Mouse (Mus musculus): ENCODE results near the gene Dusp5. TPM values are rescaled to one million over a fixed set of nuclear protein-coding genes. Genes with fewer than 3 reads are reported as not detected.

The Dusp5 gene
- total RNA-seq (2021): 1 to 10 TPM; 4.7 to 6.9 TPM
- 7.5 and 7.6 TPM in 2 replicates for polyA plus RNA-seq (2012; rRNA removed)
- long read RNA-seq, partial matches to known transcripts: 0 of 4 reads
- long read RNA-seq, other reads (novel, unspliced or antisense): 0 of 4 reads

GRCm38 (mm10) chr19:53528752-53529454 lies at the start of gene Dusp5:
Gene Dusp5, plus strand, starts transcription at chr19:53529109.
- no peaks in the 10 kb centered on the region for H3K4me1 ChIP-seq (ENCODE audit: control insufficient read depth, insufficient read depth, low read length)
- peak; percentile 80 for TF ChIP-seq POLR2A (IDR thresholded peaks at IDR 0.05; ENCODE audit: insufficient read depth, low read depth, low read length)
- TF ChIP-seq CTCF (IDR thresholded peaks at IDR 0.05): peak; percentile 47
- TF ChIP-seq EP300 (IDR thresholded peaks at IDR 0.05; ENCODE audit: insufficient read depth, low read depth, low read length): no peak
- peak within 1 kb of the TSS; percentile 88 for H3K9ac ChIP-seq (ENCODE audit: low read depth, low read length)
- under 1% methylated on average over 84 of the region's 84 CpGs for WGBS
- intact Hi-C loops (cut with DNase I): no loop called here
- H3K79me2 ChIP-seq (replicated peaks; ENCODE audit: control insufficient read depth, insufficient read depth, low read length): no peaks in the 10 kb centered on the region
- peak within 1 kb of the TSS; percentile 64 for H3K4me3 ChIP-seq
- peak within 1 kb of the TSS; percentile 88 for H3K27ac ChIP-seq
- no peaks in the 10 kb centered on the region for H3K36me3 ChIP-seq (ENCODE audit: control insufficient read depth, insufficient read depth, low read length)
- no peaks in the 10 kb centered on the region for H3K27me3 ChIP-seq (ENCODE audit: control insufficient read depth, insufficient read depth, low read length)
- peak; percentile 98 to 99 for DNase-seq

- intact Hi-C loops (cut with DNase I): no loop called here
- Histone ChIP-seq H3K36me3 (ENCODE audit: control insufficient read depth, insufficient read depth, low read length) (no peaks in the 10 kb centered on the region), H3K4me1 (ENCODE audit: control insufficient read depth, insufficient read depth, low read length) (no peaks in the 10 kb centered on the region), H3K9ac (ENCODE audit: low read depth, low read length) (no peak overlapping the region), H3K79me2 (replicated peaks; ENCODE audit: control insufficient read depth, insufficient read depth, low read length) (no peaks in the 10 kb centered on the region), H3K27ac (no peak overlapping the region), H3K27me3 (ENCODE audit: control insufficient read depth, insufficient read depth, low read length) (no peaks in the 10 kb centered on the region), H3K4me3 (no peak overlapping the region)
- no peak for TF ChIP-seq POLR2A (IDR thresholded peaks at IDR 0.05; ENCODE audit: insufficient read depth, low read depth, low read length)
- TF ChIP-seq CTCF (IDR thresholded peaks at IDR 0.05): no peak
- no peak for TF ChIP-seq EP300 (IDR thresholded peaks at IDR 0.05; ENCODE audit: insufficient read depth, low read depth, low read length)
- no peak for DNase-seq
- 86% methylated on average over 8 of the region's 8 CpGs for WGBS
Observed at GRCm38 (mm10) chr19:53479590-53479989, 49.3 kb upstream of the Dusp5 start.

- H3K79me2 ChIP-seq (replicated peaks; ENCODE audit: control insufficient read depth, insufficient read depth, low read length): no peaks in the 10 kb centered on the region
- no peak overlapping the region for H3K9ac ChIP-seq (ENCODE audit: low read depth, low read length)
- H3K36me3 ChIP-seq (ENCODE audit: control insufficient read depth, insufficient read depth, low read length): no peaks in the 10 kb centered on the region
- 46% methylated on average over 6 of the region's 6 CpGs for WGBS
- no peaks in the 10 kb centered on the region for H3K4me1 ChIP-seq (ENCODE audit: control insufficient read depth, insufficient read depth, low read length)
- no peak for DNase-seq
- no peak for TF ChIP-seq EP300 (IDR thresholded peaks at IDR 0.05; ENCODE audit: insufficient read depth, low read depth, low read length)
- TF ChIP-seq CTCF (IDR thresholded peaks at IDR 0.05): no peak
- TF ChIP-seq POLR2A (IDR thresholded peaks at IDR 0.05; ENCODE audit: insufficient read depth, low read depth, low read length): no peak
- intact Hi-C loops (cut with DNase I): no loop called here
- no peak overlapping the region for H3K4me3 ChIP-seq
- H3K27me3 ChIP-seq (ENCODE audit: control insufficient read depth, insufficient read depth, low read length): no peaks in the 10 kb centered on the region
- no peak overlapping the region for H3K27ac ChIP-seq
Observed at GRCm38 (mm10) chr19:53482093-53482492, 46.8 kb upstream of the Dusp5 start.

- Histone ChIP-seq H3K36me3 (ENCODE audit: control insufficient read depth, insufficient read depth, low read length) (no peaks in the 10 kb centered on the region), H3K79me2 (replicated peaks; ENCODE audit: control insufficient read depth, insufficient read depth, low read length) (no peaks in the 10 kb centered on the region), H3K9ac (ENCODE audit: low read depth, low read length) (no peak overlapping the region), H3K4me3 (no peak overlapping the region), H3K27me3 (ENCODE audit: control insufficient read depth, insufficient read depth, low read length) (no peaks in the 10 kb centered on the region), H3K4me1 (ENCODE audit: control insufficient read depth, insufficient read depth, low read length) (no peaks in the 10 kb centered on the region), H3K27ac (no peak overlapping the region)
- TF ChIP-seq CTCF (IDR thresholded peaks at IDR 0.05) (no peak), POLR2A (IDR thresholded peaks at IDR 0.05; ENCODE audit: insufficient read depth, low read depth, low read length) (no peak)
- intact Hi-C loops (cut with DNase I): no loop called here
- WGBS: 54% methylated on average over 5 of the region's 5 CpGs
- no peak for DNase-seq
Observed at GRCm38 (mm10) chr19:53482527-53482926, 46.4 kb upstream of the Dusp5 start.

GRCm38 (mm10) chr19:53483984-53484383 lies 44.9 kb upstream of the Dusp5 start:
- DNase-seq: no peak
- intact Hi-C loops (cut with DNase I): no loop called here
- Histone ChIP-seq H3K27ac (no peak overlapping the region), H3K79me2 (replicated peaks; ENCODE audit: control insufficient read depth, insufficient read depth, low read length) (no peaks in the 10 kb centered on the region), H3K4me1 (ENCODE audit: control insufficient read depth, insufficient read depth, low read length) (no peaks in the 10 kb centered on the region), H3K27me3 (ENCODE audit: control insufficient read depth, insufficient read depth, low read length) (no peaks in the 10 kb centered on the region), H3K9ac (ENCODE audit: low read depth, low read length) (no peak overlapping the region), H3K36me3 (ENCODE audit: control insufficient read depth, insufficient read depth, low read length) (no peaks in the 10 kb centered on the region), H3K4me3 (no peak overlapping the region)
- 91% methylated on average over 8 of the region's 8 CpGs for WGBS
- TF ChIP-seq POLR2A (IDR thresholded peaks at IDR 0.05; ENCODE audit: insufficient read depth, low read depth, low read length) (no peak), EP300 (IDR thresholded peaks at IDR 0.05; ENCODE audit: insufficient read depth, low read depth, low read length) (no peak), CTCF (IDR thresholded peaks at IDR 0.05) (no peak)

- DNase-seq: no peak
- Histone ChIP-seq H3K4me3 (no peak overlapping the region), H3K4me1 (ENCODE audit: control insufficient read depth, insufficient read depth, low read length) (no peaks in the 10 kb centered on the region), H3K9ac (ENCODE audit: low read depth, low read length) (no peak overlapping the region), H3K27me3 (ENCODE audit: control insufficient read depth, insufficient read depth, low read length) (no peaks in the 10 kb centered on the region), H3K36me3 (ENCODE audit: control insufficient read depth, insufficient read depth, low read length) (no peaks in the 10 kb centered on the region), H3K79me2 (replicated peaks; ENCODE audit: control insufficient read depth, insufficient read depth, low read length) (no peaks in the 10 kb centered on the region), H3K27ac (no peak overlapping the region)
- intact Hi-C loops (cut with DNase I): no loop called here
- WGBS: 80% methylated on average over 3 of the region's 3 CpGs
- no peak for TF ChIP-seq EP300 (IDR thresholded peaks at IDR 0.05; ENCODE audit: insufficient read depth, low read depth, low read length)
- no peak for TF ChIP-seq POLR2A (IDR thresholded peaks at IDR 0.05; ENCODE audit: insufficient read depth, low read depth, low read length)
- TF ChIP-seq CTCF (IDR thresholded peaks at IDR 0.05): no peak
Observed at GRCm38 (mm10) chr19:53484918-53485317, 44.0 kb upstream of the Dusp5 start.
